ENCODE assay signal across 8 mouse cellular contexts in the genomic region with DNA sequence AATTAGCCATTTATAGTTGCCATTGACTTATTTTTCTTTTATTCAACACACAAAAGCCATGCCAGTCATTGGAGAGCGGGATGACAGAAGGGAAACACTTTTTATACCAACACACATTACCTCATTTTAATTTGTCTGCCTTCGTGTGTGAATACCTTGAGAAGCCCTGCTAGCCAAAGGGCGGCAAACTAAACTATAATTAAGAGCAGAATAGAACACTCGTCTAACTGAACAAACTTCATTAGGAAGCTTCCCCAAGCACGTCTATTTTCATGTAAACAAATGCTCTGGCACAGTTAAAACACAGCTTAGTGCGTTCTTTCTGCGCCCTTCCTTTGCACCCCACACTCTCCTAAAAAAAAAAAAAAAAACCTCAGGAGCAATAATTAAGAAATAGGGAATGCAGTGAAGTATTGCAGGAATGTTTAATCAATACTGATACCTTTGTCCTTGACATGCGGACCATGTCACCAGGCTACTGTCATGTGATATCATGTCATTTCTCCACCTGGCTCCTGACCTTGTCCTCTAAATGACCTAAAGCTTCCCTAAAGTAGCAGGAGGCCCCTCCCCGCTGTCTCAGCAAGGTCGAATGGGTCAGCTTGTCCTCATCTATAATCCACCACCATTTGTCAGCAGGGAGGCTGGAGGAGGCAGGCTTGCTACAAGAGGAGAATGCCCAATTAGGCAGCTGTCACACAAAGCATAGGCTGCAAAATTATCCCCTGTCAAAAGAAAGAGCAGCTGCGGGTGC. TPM values are rescaled to one million over a fixed set of nuclear protein-coding genes. Genes with fewer than 3 reads are reported as not detected.
DNase-seq lines count a peak whose midpoint lies in the region; ATAC-seq lines count a peak whose summit lies in the region.

No protein-coding gene starts in this region.

- H3K9me3 ChIP-seq in heart, embryonic 16.5 days (replicated peaks; ENCODE audit: control insufficient read depth, low read length): no peaks in the 10 kb centered on the region
- no peaks in the 10 kb centered on the region for H3K9me3 ChIP-seq in forebrain, embryonic 15.5 days
- no peaks in the 10 kb centered on the region for H3K9me3 ChIP-seq in neural tube, embryonic 15.5 days (replicated peaks)

- H3K4me1 ChIP-seq in heart, embryonic 16.5 days (ENCODE audit: control insufficient read depth, insufficient read depth, low read length): peaks cover 28% of the 10 kb centered on the region
- peaks cover 42% of the 10 kb centered on the region for H3K4me1 ChIP-seq in forebrain, embryonic 15.5 days
- H3K4me1 ChIP-seq in neural tube, embryonic 15.5 days: peaks cover 44% of the 10 kb centered on the region

- no peak overlapping the region for H3K9ac ChIP-seq in heart, embryonic 16.5 days (ENCODE audit: low read length)
- H3K9ac ChIP-seq in forebrain, embryonic 15.5 days (replicated peaks): no peak overlapping the region
- H3K9ac ChIP-seq in neural tube, embryonic 15.5 days (replicated peaks): no peak overlapping the region

- H3K36me3 ChIP-seq in heart, embryonic 16.5 days (ENCODE audit: control insufficient read depth, insufficient read depth): no peaks in the 10 kb centered on the region
- no peaks in the 10 kb centered on the region for H3K36me3 ChIP-seq in forebrain, embryonic 15.5 days
- H3K36me3 ChIP-seq in neural tube, embryonic 15.5 days: no peaks in the 10 kb centered on the region

- H3K4me3 ChIP-seq in heart, embryonic 16.5 days (ENCODE audit: low read length): no peak overlapping the region
- no peak overlapping the region for H3K4me3 ChIP-seq in forebrain, embryonic 15.5 days
- no peak overlapping the region for H3K4me3 ChIP-seq in neural tube, embryonic 15.5 days (replicated peaks)

- peak overlapping the region; percentile 47; the same call in 1 of the 2 replicates for H3K27ac ChIP-seq in heart, embryonic 16.5 days (ENCODE audit: low read length)
- H3K27ac ChIP-seq in forebrain, embryonic 15.5 days (replicated peaks): peak overlapping the region; percentile 24
- no peak overlapping the region for H3K27ac ChIP-seq in neural tube, embryonic 15.5 days (replicated peaks)

- intact Hi-C loops in heart, postnatal 36 days (cut with DNase I): no loop called here
- intact Hi-C loops in left cerebral cortex, postnatal 36 days (cut with DNase I): loop anchor here (5.0 kb wide), 1 partner anchor 53 kb away; the partner anchor contains the start of gene Nrip1

- ATAC-seq in heart, embryonic 16.5 days (replicated peaks; ENCODE audit: extremely low read depth, insufficient read depth, low FRiP score): no peak
- peak; percentile 76 for ATAC-seq in forebrain, embryonic 15.5 days (replicated peaks)
- peak; percentile 40; the same call in 1 of the 2 replicates for ATAC-seq in neural tube, embryonic 15.5 days (ENCODE audit: low FRiP score)
- no peak for ATAC-seq in megakaryocyte, adult 5-6 weeks (ENCODE audit: poor library complexity, severe bottlenecking)
- ATAC-seq in cerebellum, adult (ENCODE audit: insufficient number of reproducible peaks, low FRiP score, low TSS enrichment): no peak

- no peak overlapping the region for H3K4me2 ChIP-seq in heart, embryonic 16.5 days (ENCODE audit: low read depth, low read length)
- peak overlapping the region; percentile 8; the same call in 1 of the 2 replicates for H3K4me2 ChIP-seq in forebrain, embryonic 15.5 days (replicated peaks)
- no peak overlapping the region for H3K4me2 ChIP-seq in neural tube, embryonic 15.5 days

- no peaks in the 10 kb centered on the region for H3K27me3 ChIP-seq in heart, embryonic 16.5 days (ENCODE audit: control insufficient read depth, insufficient read depth, low read length)
- no peaks in the 10 kb centered on the region for H3K27me3 ChIP-seq in forebrain, embryonic 15.5 days
- H3K27me3 ChIP-seq in neural tube, embryonic 15.5 days (replicated peaks): no peaks in the 10 kb centered on the region

- no peak for DNase-seq in heart, postnatal 36 days
- peak; percentile 30 to 52 for DNase-seq in kidney, postnatal 4 days
- DNase-seq in left cerebral cortex, postnatal 36 days (ENCODE audit: low spot score in 2 of 2): no peak

- WGBS in heart, embryonic 16.5 days: 61% methylated on average over 11 of the region's 11 CpGs
- 2% methylated on average over 11 of the region's 11 CpGs for WGBS in forebrain, embryonic 15.5 days
- 23% methylated on average over 11 of the region's 11 CpGs for WGBS in neural tube, embryonic 15.5 days

RNA-seq across cellular contexts. Expression of gene Nrip1, which starts 54.1 kb away (rescaled TPM):
- 23.1 and 23.8 TPM in 2 replicates for polyA plus RNA-seq in heart, embryonic 16.5 days (2015; fragmentation: Nextera tagmentation; extraction: Ambion mirVana)
- total RNA-seq in heart, postnatal 36 days (2021): 10 to 100 TPM; 28.0 to 31.3 TPM
- 35.7 and 41.4 TPM in 2 replicates for polyA plus RNA-seq in forebrain, embryonic 15.5 days (2015; fragmentation: Nextera tagmentation; extraction: Ambion mirVana)
- 34.4 and 36.9 TPM in 2 replicates for polyA plus RNA-seq in neural tube, embryonic 15.5 days (2015; fragmentation: Nextera tagmentation; extraction: Ambion mirVana)
- 21.6 and 22.9 TPM in 2 replicates for total RNA-seq in megakaryocyte, adult 5-6 weeks (2015)
- total RNA-seq in megakaryocyte, adult 5-6 weeks (2017): 12.2 and 18.3 TPM in 2 replicates
- total RNA-seq in left cerebral cortex, postnatal 36 days (2021): 10 to 100 TPM; 55.8 to 57.8 TPM

Comparison
In these comparisons a context has a peak if more than half of its experiments do, and no peak if none do; other contexts are left out.
1. ATAC-seq: peak in forebrain, embryonic 15.5 days (single experiment) and neural tube, embryonic 15.5 days (single experiment); none in heart, embryonic 16.5 days (single experiment), megakaryocyte, adult 5-6 weeks (single experiment) and cerebellum, adult (single experiment).
2. DNase-seq: peak in kidney, postnatal 4 days (2 of 2); none in heart, postnatal 36 days (0 of 2) and left cerebral cortex, postnatal 36 days (0 of 2).